ENCODE assay signal across 21 mouse cellular contexts in the genomic region with DNA sequence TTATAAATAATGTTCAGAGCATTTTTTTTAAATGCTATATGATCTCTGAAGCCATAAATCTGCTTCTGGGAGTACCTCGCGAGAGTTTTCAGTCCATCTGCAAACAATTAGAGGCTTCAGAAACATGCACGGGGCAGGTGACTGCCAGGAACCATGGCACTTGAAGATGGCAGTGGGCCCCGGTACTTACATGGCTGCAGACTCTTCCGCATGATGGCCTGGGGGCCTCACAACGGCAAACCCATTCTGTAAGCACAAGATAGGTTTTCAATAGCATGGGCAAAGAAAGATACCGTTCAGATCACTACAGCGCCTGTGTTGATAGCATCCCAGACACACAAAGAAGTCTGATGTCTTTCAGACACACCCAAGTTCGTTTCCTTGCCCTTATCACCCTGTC.
A peak's percentile ranks its signal among the peaks of the same experiment; 100 is the strongest.
DNase-seq lines count a peak whose midpoint lies in the region; ATAC-seq and TF ChIP-seq lines count a peak whose summit lies in the region.
"Had no signal": no experiment of that assay in that cellular context is flagged by ENCODE, and none has a peak within 500 bp of the region (broad histone marks: within the 10 kb centered on the region; RNA-seq: fewer than 3 reads in every experiment).

No protein-coding gene starts in this region.

- H3K4me3 ChIP-seq in embryonic facial prominence, embryonic 10.5 days, result no peak overlapping the region
- H3K4me3 ChIP-seq in limb, embryonic 10.5 days, result peak overlapping the region; percentile 21; the same call in 1 of the 2 replicates
- no peak overlapping the region for H3K4me3 ChIP-seq in stomach, postnatal 0 days (ENCODE audit: low read depth, low read length)
- H3K4me3 ChIP-seq: hindbrain, embryonic 15.5 days; layer of hippocampus, adult 2 months; liver, embryonic 13.5 days; lung, embryonic 15.5 days; megakaryocyte, embryonic 14.5 days had no signal

- no peak overlapping the region for H3K9ac ChIP-seq in stomach, postnatal 0 days (ENCODE audit: low read length)
- H3K9ac ChIP-seq: hindbrain, embryonic 15.5 days; liver, embryonic 13.5 days; lung, embryonic 15.5 days had no signal

- DNase-seq in R1 (ENCODE audit: low read depth, low spot score), result peak; percentile 3
- peak; percentile 43 for DNase-seq in embryonic facial prominence, embryonic 10.5 days (ENCODE audit: low spot score)
- DNase-seq in limb, embryonic 10.5 days (ENCODE audit: low spot score), result peak; percentile 73
- no peak for DNase-seq in gastrocnemius, adult 8-10 months (ENCODE audit: low spot score in 2 of 2)
- DNase-seq in layer of hippocampus, adult 9-11 months, result no peak
- DNase-seq in ovary, adult 18-20 months (ENCODE audit: low spot score), result no peak
- no peak for DNase-seq in stomach, postnatal 0 days (ENCODE audit: low spot score)
- DNase-seq: adrenal gland, postnatal 14 days; cerebellum, adult 18-20 months; heart, postnatal 14 days; kidney, postnatal 10 days; liver, embryonic 13.5 days had no signal

- ATAC-seq in megakaryocyte-erythroid progenitor cell, adult 5-6 weeks (replicated peaks; ENCODE audit: low FRiP score, low TSS enrichment, poor library complexity, severe bottlenecking), result peak; percentile 55
- ATAC-seq in stomach, postnatal 0 days (ENCODE audit: low FRiP score, low TSS enrichment), result no peak
- ATAC-seq: CD4-positive, CD25-positive, alpha-beta regulatory T cell, adult 4 months; intestine, postnatal 0 days had no signal

- peaks cover 28% of the 10 kb centered on the region for H3K4me1 ChIP-seq in embryonic facial prominence, embryonic 10.5 days
- H3K4me1 ChIP-seq in limb, embryonic 10.5 days, result peaks cover 51% of the 10 kb centered on the region
- H3K4me1 ChIP-seq in stomach, postnatal 0 days (replicated peaks; ENCODE audit: control insufficient read depth, insufficient read depth), result no peaks in the 10 kb centered on the region
- H3K4me1 ChIP-seq: liver, embryonic 13.5 days; lung, embryonic 15.5 days; megakaryocyte, embryonic 14.5 days had no signal

- TF ChIP-seq CTCF in stomach, postnatal 0 days (IDR thresholded peaks at IDR 0.05; ENCODE audit: low read depth), result no peak

- H3K36me3 ChIP-seq in embryonic facial prominence, embryonic 10.5 days (replicated peaks), result no peaks in the 10 kb centered on the region
- H3K36me3 ChIP-seq in limb, embryonic 10.5 days, result no peaks in the 10 kb centered on the region
- H3K36me3 ChIP-seq in stomach, postnatal 0 days (ENCODE audit: control insufficient read depth, insufficient read depth, low read length), result no peaks in the 10 kb centered on the region
- H3K36me3 ChIP-seq: G1E; hindbrain, embryonic 15.5 days; liver, embryonic 13.5 days; lung, embryonic 15.5 days had no signal

- WGBS in embryonic facial prominence, embryonic 10.5 days, result 55% methylated on average over 9 of the region's 9 CpGs
- 30% methylated on average over 9 of the region's 9 CpGs for WGBS in limb, embryonic 10.5 days
- 62% methylated on average over 9 of the region's 9 CpGs for WGBS in stomach, postnatal 0 days

- no peaks in the 10 kb centered on the region for H3K9me3 ChIP-seq in embryonic facial prominence, embryonic 10.5 days
- no peaks in the 10 kb centered on the region for H3K9me3 ChIP-seq in limb, embryonic 10.5 days (replicated peaks)
- no peaks in the 10 kb centered on the region for H3K9me3 ChIP-seq in stomach, postnatal 0 days (ENCODE audit: control insufficient read depth, low read length)
- H3K9me3 ChIP-seq: hindbrain, embryonic 15.5 days; liver, embryonic 13.5 days; lung, embryonic 15.5 days; megakaryocyte, embryonic 14.5 days had no signal

- no peak for TF ChIP-seq EP300 in stomach, postnatal 0 days (optimal IDR thresholded peaks at IDR 0.05)

- H3K4me2 ChIP-seq in stomach, postnatal 0 days (replicated peaks; ENCODE audit: low read depth), result no peak overlapping the region
- H3K4me2 ChIP-seq: heart, embryonic 11.5 days; hindbrain, embryonic 15.5 days; liver, embryonic 13.5 days; lung, embryonic 15.5 days had no signal

- peak overlapping the region; percentile 75 for H3K27ac ChIP-seq in embryonic facial prominence, embryonic 10.5 days (replicated peaks)
- H3K27ac ChIP-seq in limb, embryonic 10.5 days, result peak overlapping the region; percentile 84
- H3K27ac ChIP-seq in stomach, postnatal 0 days (replicated peaks), result no peak overlapping the region
- H3K27ac ChIP-seq: hindbrain, embryonic 15.5 days; layer of hippocampus, adult 2 months; liver, embryonic 13.5 days; lung, embryonic 15.5 days had no signal

- H3K27me3 ChIP-seq in embryonic facial prominence, embryonic 10.5 days (replicated peaks; ENCODE audit: low read depth, poor library complexity, severe bottlenecking), result no peaks in the 10 kb centered on the region
- H3K27me3 ChIP-seq in limb, embryonic 10.5 days (ENCODE audit: low read depth, poor library complexity, severe bottlenecking), result no peaks in the 10 kb centered on the region
- H3K27me3 ChIP-seq in stomach, postnatal 0 days (ENCODE audit: control insufficient read depth, insufficient read depth, low read length), result no peaks in the 10 kb centered on the region
- H3K27me3 ChIP-seq: hindbrain, embryonic 15.5 days; liver, embryonic 13.5 days; lung, embryonic 15.5 days; megakaryocyte, embryonic 14.5 days had no signal

Comparison
In these comparisons a context has a peak if more than half of its experiments do, and no peak if none do; other contexts are left out.
1. DNase-seq: peak in R1 (single experiment), embryonic facial prominence, embryonic 10.5 days (single experiment) and limb, embryonic 10.5 days (single experiment); none in gastrocnemius, adult 8-10 months (0 of 2), layer of hippocampus, adult 9-11 months (single experiment), ovary, adult 18-20 months (single experiment) and stomach, postnatal 0 days (single experiment).